Mouse (Mus musculus) myocyte (in vitro differentiated cells): ENCODE results near the gene Clca1.

Source experiments
- CEBPB ChIP-seq: IDR thresholded peaks from 2 replicates; pipeline ENCODE4 v1.6.1; 2011; ENCODE audit warnings: mild to moderate bottlenecking, moderate library complexity; ENCODE audit not compliant: poor library complexity, insufficient read depth, severe bottlenecking
- E2F4 ChIP-seq: IDR thresholded peaks from one replicate; pipeline ENCODE4 v1.6.1; 2011; ENCODE audit warnings: mild to moderate bottlenecking, control low read depth, moderate library complexity; ENCODE audit not compliant: insufficient read depth
- MAX ChIP-seq: IDR thresholded peaks from one replicate; pipeline ENCODE4 v1.6.1; 2011; ENCODE audit warnings: low read depth, mild to moderate bottlenecking, control low read depth
- MYOD1 ChIP-seq, 3 experiments: IDR thresholded peaks; one replicate each; pipeline ENCODE4 v1.6.1; 2011; ENCODE audit warnings: control low read depth in 2 of 3, low read depth in 2 of 3, mild to moderate bottlenecking in 2 of 3, moderate library complexity in 1 of 3; ENCODE audit not compliant: insufficient read length in 2 of 3, control insufficient read depth in 1 of 3
- POLR2A ChIP-seq: IDR thresholded peaks from one replicate; pipeline ENCODE4 v1.6.1; 2011; ENCODE audit warnings: low read depth, mild to moderate bottlenecking, control low read depth, moderate library complexity; ENCODE audit not compliant: insufficient read length
- POLR2AphosphoS2 ChIP-seq: IDR thresholded peaks from one replicate; pipeline ENCODE4 v1.6.1; 2011; ENCODE audit warnings: low read depth, control low read depth; ENCODE audit not compliant: insufficient read length
- REST ChIP-seq: IDR thresholded peaks from one replicate; pipeline ENCODE4 v1.6.1; 2011; ENCODE audit warnings: mild to moderate bottlenecking, control low read depth, moderate library complexity; ENCODE audit not compliant: insufficient read depth, insufficient read length
- TCF12 ChIP-seq: IDR thresholded peaks from one replicate; pipeline ENCODE4 v1.6.1; 2011; ENCODE audit warnings: mild to moderate bottlenecking, control low read depth; ENCODE audit not compliant: poor library complexity, insufficient read depth, severe bottlenecking
- TCF3 ChIP-seq: IDR thresholded peaks from one replicate; pipeline ENCODE4 v1.6.1; 2011; ENCODE audit warnings: low read depth, control low read depth; ENCODE audit not compliant: insufficient read length
- USF1 ChIP-seq: IDR thresholded peaks from one replicate; pipeline ENCODE4 v1.6.1; 2011; ENCODE audit warnings: low read depth, mild to moderate bottlenecking, control low read depth, moderate library complexity

GRCm38 (mm10) chr3:144971553-144972270 is 60.9 kb downstream of the Clca1 start:
- TF ChIP-seq POLR2A (no peak), POLR2AphosphoS2 (no peak), MAX (no peak), REST (no peak), TCF12 (no peak), E2F4 (no peak), CEBPB (no peak), TCF3 (no peak), USF1 (no peak), MYOD1 (IDR thresholded peaks at IDR 0.05; ENCODE audit: control insufficient read depth in 1 of 3, insufficient read length in 2 of 3, low read depth in 2 of 3) (no peak)
